Mouse (Mus musculus) C2C12 (cell line): ENCODE measurements around the gene Fbxl5.

Experiments
- CEBPB ChIP-seq: IDR thresholded peaks from one replicate; pipeline ENCODE4 v1.6.1; 2011; ENCODE audit warnings: low read depth, mild to moderate bottlenecking, control low read depth, moderate library complexity
- CTCF ChIP-seq: IDR thresholded peaks from one replicate; pipeline ENCODE4 v1.5.1; 2011; ENCODE audit not compliant: control insufficient read depth, insufficient read depth, insufficient read length
- FOSL1 ChIP-seq: IDR thresholded peaks from one replicate; pipeline ENCODE4 v1.8.0; 2011; ENCODE audit warnings: mild to moderate bottlenecking, low read length; ENCODE audit not compliant: poor library complexity, insufficient read depth, severe bottlenecking
- MAX ChIP-seq: IDR thresholded peaks from one replicate; pipeline ENCODE4 v1.6.1; 2011; ENCODE audit warnings: mild to moderate bottlenecking, control low read depth
- MYOD1 ChIP-seq: IDR thresholded peaks from one replicate; pipeline ENCODE4 v1.6.1; 2011; ENCODE audit warnings: low read depth; ENCODE audit not compliant: control insufficient read depth, insufficient read length
- MYOG ChIP-seq: IDR thresholded peaks from one replicate; pipeline ENCODE4 v1.6.1; 2011; ENCODE audit not compliant: control insufficient read depth, insufficient read length; ENCODE audit errors: extremely low read depth
- USF1 ChIP-seq: IDR thresholded peaks from one replicate; pipeline ENCODE4 v1.6.1; 2011; ENCODE audit warnings: low read depth, mild to moderate bottlenecking, control low read depth, moderate library complexity

DNA sequence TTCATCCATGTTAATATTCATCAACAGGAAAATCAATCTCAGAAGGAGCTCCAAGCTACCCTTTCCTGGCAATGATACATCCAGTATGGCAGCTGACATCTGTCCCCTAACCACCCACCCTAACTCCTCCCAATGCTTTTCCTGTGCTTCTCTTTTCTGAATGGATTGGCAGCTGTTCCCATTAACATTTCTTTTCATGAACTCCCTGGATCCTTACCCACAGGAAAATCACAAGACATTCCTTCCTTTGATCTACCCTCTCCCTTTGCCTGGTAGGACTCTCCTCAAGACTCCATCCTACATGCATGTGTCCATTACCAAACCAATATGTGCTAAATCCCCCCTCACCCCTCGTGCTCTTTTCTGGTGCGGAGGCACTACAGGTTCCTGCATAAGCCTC is 6.9 kb downstream of the Fbxl5 start:
- TF ChIP-seq CTCF (no peak), MAX (no peak), FOSL1 (no peak), MYOD1 (no peak), CEBPB (no peak), USF1 (no peak), MYOG (no peak)
